19 mouse cellular contexts compared by ENCODE assay signal in the genomic region with DNA sequence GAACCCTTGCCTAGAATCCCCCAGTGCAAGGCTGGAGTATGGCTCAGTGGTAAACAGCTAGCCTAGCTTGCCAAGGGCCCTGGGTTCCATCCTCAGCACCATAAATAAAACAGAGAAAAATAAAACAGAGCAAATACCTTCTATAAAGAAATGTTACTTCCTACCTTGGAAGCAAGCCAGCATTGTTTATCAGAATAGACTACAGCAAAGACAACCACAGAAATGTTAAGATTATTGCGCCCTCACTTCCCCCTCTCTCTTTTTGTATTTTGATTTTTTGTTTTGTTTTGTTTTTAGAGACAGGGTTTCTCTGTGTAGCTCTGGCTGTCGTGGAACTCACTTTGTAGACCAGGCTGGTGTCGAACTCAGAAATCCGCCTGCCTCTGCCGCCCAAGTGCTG. TPM values are rescaled to one million over a fixed set of nuclear protein-coding genes. Genes with fewer than 3 reads are reported as not detected.
"Had no signal": no experiment of that assay in that cellular context is flagged by ENCODE, and none has a peak within 500 bp of the region (broad histone marks: within the 10 kb centered on the region; RNA-seq: fewer than 3 reads in every experiment).

No protein-coding gene starts in this region.

- DNase-seq: retina, postnatal 1 day; right cerebral cortex, adult 18-20 months; right cerebral cortex, postnatal 14 days; right cerebral cortex, postnatal 25 days; right cerebral cortex, postnatal 4 days; spleen, adult 18-20 months; thymus, adult 18-20 months; thymus, adult 2 months; thymus, postnatal 14 days; thymus, postnatal 25 days; thymus, postnatal 36 days had no signal

- H3K4me3 ChIP-seq: neural tube, embryonic 12.5 days; neural tube, embryonic 13.5 days; neural tube, embryonic 15.5 days; stomach, embryonic 15.5 days had no signal

- H3K27ac ChIP-seq: neural tube, embryonic 12.5 days; neural tube, embryonic 13.5 days; neural tube, embryonic 15.5 days; stomach, embryonic 15.5 days; stomach, postnatal 0 days had no signal

- H3K36me3 ChIP-seq: stomach, embryonic 15.5 days had no signal

- H3K9me3 ChIP-seq: neural tube, embryonic 12.5 days; neural tube, embryonic 13.5 days; neural tube, embryonic 15.5 days; stomach, embryonic 15.5 days had no signal

- H3K9ac ChIP-seq: neural tube, embryonic 12.5 days; neural tube, embryonic 13.5 days; neural tube, embryonic 15.5 days; stomach, embryonic 15.5 days had no signal

RNA-seq across cellular contexts. Expression of a gene that starts 12.1 kb away (rescaled TPM):
- polyA plus RNA-seq: neural tube, embryonic 12.5 days; neural tube, embryonic 14.5 days had no signal

RNA-seq across cellular contexts. Expression of a gene that starts 15.4 kb away (rescaled TPM):
- total RNA-seq: neutrophil, adult 5-6 weeks had no signal

RNA-seq across cellular contexts. Expression of a gene that starts 17.9 kb away (rescaled TPM):
- total RNA-seq: neutrophil, adult 5-6 weeks had no signal
- polyA plus RNA-seq: neural tube, embryonic 12.5 days; stomach, embryonic 14.5 days had no signal
